Mouse (Mus musculus): ENCODE measurements around the gene Igfals.

The Igfals gene

DNA sequence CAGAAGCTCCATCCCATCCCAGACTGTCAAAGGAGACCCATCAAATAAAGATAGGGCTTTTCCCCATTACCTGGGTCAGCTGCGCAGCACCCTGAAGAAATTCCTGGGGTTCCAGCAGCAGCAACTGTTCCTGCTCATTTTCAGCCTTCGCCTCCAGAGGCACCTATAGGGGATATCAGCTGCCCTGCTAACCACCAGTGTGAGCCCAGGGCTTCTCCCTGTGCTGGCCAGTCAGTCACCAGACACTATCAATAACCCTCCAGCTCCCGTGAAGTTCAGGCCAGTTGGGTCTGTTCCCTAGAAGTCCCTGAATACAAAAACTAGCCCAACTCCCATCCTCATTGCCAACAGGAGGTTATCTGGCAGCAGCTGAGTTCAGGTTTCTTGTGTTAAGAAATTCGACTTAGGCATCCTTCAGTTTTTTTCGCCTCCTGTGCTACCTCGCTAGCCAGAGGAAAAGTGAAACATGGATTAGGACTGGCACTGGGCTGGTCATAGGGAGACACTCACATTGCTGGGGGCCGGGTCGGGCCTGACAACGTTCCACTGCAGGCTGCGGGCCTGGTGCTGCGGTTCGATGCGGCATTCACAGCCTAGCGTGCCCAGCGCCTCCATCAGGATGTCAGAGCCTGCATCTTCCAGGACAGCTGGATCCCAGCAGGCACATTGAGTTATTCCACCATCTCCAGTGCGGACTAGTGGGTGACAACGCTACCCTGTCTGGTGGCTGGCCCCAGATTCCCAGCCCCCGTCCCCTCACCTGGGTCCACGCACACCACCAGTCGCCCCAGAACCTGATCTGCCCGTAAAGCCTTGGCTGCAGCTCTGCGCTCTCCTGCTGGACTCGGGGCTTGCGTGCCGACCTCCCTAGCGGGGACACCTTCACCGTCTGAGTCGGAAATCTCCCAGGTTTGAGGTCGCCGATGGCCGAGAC, 28.5 kb downstream of the Igfals start:
- no peak for DNase-seq (ENCODE audit: low read depth)

DNA sequence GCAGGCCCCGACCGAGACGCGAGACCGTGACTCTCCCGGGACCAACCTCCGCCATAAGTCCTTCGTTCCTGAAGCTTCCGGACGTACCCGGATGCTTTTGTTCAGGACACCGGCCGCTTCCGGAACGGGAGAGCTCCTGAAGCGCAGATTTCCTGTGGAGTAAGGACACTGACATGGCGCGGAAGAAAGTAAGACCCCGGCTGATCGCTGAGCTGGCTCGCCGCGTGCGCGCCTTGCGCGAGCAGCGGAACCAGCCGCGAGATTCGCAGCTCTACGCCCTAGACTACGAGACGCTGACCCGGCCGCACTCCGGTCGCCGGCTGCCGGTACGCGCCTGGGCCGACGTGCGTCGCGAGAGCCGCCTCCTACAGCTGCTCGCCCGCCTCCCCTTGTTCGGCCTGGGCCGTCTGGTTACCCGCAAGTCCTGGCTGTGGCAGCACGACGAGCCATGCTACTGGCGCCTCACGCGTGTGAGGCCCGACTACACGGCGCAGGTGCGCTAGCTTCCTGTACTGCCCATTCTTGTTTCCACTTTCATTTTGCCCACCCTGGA, 29.3 kb downstream of the Igfals start, which contains the start of the genes Eme2 and Mrps34:
Gene Eme2, minus strand, starts transcription at position 93 of the 553 bp plus-strand sequence.
Gene Mrps34, plus strand, starts transcription at position 122 of the 553 bp plus-strand sequence.
- peak; percentile 60 for DNase-seq (ENCODE audit: low read depth)

DNA sequence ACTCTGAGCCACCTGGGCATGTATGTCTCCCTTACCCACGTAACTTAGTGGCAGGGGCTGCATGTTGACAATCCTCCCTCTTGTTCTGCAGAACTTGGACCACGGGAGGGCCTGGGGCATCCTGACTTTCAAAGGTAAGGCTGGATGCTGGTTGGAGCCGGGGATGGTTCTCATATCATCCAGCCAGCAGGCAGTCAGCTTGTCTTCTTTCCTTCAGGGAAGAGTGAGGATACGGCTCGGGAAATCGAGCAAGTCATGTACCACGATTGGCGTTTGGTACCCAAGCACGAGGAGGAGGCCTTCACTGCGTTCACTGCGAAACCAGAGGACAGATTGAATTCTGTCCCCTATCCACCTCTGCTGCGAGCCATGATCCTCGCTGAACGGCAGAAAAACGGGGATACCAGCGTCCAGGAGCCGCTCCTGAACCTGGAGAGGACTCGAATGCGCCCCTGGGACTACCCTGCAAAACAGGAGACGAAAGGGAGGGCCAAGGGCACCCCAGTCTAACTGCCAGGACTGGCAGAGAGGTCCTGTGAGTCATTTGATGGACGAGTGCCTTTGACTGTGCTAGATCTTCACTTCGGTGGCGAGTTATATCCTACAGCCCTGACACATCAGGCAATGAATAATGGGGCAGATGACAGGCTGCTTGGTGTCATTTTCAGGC, 29.9 kb downstream of the Igfals start:
- no peak for DNase-seq (ENCODE audit: low read depth)

DNA sequence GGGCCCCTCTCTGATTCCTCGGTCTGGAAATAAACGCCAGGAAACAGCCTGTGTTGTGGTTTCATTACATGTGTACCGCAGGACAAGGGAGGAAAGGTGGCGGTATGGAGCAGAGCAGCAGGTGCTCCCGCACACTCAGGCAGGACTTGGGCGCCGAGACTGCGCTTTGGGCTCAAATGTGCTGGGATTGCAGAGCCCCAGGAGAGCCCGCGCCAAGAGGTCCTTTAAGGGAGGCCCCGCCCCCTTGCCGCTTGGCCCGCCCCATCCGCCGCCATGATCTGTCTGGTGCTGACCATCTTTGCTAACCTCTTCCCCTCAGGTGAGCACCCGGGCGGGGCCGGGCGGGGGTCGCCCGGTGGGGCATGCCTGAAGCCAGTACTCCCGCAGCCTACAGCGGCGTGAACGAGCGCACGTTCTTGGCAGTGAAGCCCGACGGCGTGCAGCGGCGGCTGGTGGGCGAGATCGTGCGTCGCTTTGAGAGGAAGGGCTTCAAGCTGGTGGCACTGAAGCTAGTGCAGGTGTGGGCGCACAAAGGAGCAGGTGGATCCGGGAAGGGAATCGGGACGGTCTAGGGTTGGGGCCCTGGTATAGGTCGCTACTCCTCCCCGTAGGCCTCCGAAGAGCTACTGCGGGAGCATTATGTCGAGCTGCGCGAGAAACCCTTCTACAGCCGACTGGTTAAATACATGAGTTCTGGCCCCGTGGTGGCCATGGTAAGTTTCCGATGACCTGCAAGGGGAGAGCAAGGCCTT, 30.6 kb downstream of the Igfals start, which contains the start of gene Nme3:
Gene Nme3, plus strand, starts transcription at position 260 of the 752 bp plus-strand sequence.
- DNase-seq (ENCODE audit: low read depth): no peak

DNA sequence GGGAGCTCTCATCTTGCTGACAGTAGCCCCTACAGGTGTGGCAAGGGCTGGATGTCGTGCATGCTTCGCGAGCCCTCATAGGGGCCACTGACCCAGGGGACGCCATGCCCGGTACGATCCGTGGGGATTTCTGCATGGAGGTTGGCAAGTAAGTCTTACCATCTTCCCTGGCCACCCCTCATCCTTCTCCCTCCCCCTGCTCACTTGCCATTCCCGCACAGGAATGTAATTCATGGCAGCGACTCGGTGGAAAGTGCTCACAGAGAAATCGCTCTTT, 31.1 kb downstream of the Igfals start:
- no peak for DNase-seq (ENCODE audit: low read depth)

DNA sequence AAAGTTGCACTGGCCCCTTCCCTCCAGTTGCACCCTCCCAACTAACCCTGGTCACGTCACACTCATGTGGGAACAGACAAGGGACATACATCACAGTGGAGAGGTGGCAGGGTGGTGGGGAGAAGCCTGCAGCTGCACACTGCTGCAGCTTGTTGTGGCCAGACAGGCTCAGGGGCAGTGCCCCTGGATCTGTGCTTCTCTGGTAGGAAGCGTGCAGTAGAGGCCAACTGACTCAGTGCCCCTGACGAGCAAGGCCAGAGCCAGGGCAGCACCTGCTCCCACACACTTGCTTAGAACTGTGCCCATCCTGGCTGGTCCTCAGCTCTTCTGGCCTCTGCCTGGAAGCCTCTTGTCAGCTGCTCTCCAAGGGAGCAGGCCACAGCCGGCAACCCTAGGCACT, 31.8 kb downstream of the Igfals start:
- no peak for DNase-seq (ENCODE audit: low read depth)

DNA sequence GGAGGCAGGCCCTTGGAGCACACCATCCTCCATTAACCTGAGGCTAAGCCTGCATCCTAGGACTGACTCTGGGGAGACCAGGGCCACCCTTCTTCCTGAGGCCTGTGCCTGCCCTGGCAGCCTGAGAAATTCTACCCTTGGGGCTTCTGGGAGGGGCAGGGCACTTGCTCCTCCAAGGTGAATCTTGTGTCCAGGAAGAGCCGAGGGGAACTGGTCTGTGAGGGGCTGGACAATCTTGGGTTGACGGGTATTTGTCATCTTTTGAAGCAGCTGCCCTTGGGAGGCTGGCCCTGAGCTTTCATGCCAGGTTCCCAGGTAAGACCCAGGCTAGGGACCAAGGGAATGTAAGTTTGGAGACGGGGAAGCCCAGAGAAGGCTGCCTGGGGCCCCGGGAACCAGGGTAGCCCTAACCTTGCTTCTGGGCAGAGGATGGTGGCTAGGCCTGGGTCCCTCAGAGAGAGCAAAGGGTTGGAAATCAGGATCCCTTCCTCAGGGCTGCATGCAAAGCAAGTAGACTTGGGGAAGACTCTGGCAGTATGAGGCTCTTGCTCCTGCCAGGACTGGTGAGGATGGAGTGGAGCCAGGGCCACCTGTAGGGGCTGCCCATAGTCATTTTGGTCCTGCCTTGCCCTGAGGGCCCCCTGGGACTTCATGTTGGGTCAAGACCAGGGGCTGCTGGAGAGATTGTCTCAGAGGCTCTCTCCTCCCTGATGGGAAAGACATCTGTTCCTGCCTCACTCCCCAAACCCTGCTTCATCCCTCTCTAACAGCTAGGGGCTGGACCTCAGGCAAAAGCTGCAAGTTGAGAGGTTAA, 32.5 kb downstream of the Igfals start:
- no peak for DNase-seq (ENCODE audit: low read depth)

DNA sequence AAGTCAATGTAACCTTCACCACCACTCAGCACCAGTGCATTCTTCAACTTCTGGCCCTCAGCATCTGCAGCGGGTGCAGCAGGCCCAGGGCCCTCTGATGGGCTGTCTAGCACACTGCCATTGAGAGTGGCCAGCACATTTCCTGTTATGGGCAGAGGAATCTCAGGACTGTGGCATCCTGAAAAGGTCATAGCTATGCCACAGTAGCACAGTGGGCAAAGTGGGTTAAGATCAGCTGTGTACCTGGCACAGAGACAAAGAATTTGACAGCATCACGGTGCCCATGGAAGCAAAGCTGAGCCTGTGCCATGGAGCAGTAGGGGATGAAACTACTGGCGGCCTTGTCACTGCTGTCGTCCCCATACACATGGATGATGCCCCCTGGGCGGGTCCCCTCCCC, 33.4 kb downstream of the Igfals start:
- no peak for DNase-seq (ENCODE audit: low read depth)

DNA sequence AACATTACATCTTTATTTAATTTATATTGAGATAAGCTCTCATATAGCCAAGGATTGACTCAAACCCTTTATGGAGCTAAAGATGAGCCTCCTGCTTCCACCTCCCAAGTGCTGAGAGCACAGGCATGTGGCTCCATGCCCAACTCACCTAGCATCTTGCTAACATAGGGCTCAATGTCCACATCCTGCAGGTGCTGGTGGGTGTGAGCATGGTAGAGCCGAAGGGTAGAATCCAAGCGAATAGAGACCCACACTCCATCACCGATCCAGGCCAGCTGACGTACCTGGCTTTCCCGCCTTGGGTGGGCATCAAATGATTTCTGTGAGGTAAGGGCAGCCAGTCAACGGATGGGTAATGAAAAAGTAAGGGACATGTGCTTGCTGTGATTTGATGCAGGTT, 34.2 kb downstream of the Igfals start:
- DNase-seq (ENCODE audit: low read depth): no peak

DNA sequence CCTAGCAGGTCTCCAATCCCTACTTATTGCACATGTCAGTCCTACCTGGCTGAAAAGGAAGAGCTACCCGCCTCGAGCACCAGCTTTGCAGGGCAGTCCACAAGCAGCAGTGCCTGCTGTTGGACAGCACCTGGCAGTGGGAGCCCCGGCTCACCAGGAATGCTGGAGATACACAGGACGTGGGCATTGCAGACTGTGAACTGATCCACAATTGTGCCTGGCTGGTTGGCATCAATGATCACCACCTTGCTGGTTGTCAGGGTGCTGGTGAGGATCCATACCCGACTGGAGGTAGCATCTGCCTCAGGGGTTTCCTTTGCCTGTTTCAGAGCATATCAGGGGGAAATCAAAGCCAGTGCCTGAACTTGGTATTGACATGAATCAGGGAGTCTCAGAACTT, 36.3 kb downstream of the Igfals start:
- no peak for DNase-seq (ENCODE audit: low read depth)

DNA sequence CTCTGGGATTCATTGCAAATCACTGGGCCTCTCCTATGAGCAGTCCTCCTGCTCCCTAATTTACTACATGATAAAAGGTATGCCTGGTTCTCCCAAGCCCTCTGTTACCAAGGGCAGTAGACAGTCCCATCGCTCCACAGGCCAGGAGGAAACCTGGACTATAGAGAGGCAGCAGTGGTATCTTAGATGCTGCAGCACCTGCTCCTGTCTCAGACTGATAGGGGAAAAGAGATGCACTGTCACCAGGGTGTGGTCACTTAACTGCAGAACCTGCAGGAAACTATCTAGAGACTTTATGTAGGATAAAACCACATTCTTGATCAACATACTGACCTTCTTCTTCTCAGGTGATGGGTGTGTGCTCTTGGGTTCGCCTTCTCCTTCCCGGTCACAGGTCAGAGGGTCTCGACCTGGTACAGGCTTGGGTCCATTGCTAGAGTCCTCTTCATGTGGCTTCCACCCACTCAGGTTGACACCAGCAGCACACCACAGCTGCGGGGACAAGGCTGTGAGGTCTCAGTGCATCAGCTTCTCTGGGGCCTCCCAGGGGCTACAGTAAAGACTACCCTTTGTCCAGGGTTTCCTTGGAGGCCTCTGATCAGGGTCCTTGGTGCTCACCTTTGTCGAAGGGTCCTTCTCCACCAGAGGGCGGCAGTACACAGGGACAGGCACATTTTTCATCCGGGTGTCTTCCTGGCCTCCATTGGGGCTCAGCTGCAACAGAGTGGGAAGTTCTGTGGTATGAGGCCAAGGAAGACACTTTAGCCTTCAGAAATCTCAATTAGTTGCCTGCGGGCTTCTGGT, 37.1 kb downstream of the Igfals start:
- DNase-seq (ENCODE audit: low read depth): no peak

DNA sequence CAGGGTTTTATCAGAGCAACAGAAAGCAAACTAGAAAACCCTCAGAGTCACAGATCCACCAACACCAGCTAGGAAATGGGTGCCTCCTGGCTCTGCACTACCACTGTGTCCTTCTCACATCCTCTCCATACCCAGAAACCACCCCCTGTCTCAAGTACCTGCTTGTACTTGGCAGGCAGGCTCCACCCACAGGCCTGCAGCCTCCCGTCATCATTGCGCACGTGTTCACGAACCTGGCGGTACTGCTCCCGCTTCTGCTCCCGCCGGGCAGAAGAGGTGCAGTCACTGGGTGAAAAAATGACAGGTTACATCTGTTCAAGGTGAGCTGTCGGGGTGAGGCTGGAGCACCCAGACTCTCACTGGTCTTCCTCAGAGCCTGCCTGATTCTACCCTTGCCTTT, 38.0 kb downstream of the Igfals start:
- no peak for DNase-seq (ENCODE audit: low read depth)

DNA sequence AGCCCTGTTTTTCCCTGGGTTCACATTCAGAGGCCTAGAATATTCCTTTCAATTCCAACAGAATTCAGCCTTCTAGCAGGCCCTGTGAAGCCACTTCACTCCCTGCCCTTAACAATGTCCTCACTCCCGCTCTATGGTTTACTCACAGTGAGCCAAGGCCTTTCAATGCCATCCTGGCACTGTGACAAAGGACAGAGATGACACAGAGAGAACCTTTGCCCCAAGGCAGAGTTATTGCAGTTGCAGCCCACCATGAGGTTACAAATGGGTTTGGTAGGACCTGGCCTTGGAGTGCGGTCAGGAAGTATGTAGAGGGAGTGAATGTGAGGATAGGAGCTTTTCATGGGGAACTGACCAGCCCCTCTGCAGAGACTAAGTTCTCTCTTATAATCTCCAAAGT, 41.8 kb downstream of the Igfals start:
- DNase-seq (ENCODE audit: low read depth): no peak

DNA sequence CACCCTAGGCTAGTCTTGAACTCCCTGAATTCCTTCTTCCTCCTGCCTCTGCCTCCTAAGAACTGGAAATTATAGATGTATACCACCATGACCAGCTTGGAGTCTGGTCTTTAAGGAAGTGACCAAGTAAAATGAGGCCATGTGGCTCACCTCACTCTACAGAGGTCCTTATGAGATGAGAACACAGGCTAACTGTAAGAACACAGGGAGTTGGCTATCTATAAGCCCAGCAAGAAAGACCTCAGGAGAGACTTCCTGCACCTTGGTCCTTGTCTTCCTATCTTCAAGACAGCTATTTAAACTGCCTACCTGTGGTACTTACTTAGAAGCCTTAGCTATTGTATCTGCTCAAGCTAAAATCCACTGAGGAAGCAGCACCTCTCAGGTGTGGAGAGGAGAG, 48.2 kb downstream of the Igfals start:
- no peak for DNase-seq (ENCODE audit: low read depth)

DNA sequence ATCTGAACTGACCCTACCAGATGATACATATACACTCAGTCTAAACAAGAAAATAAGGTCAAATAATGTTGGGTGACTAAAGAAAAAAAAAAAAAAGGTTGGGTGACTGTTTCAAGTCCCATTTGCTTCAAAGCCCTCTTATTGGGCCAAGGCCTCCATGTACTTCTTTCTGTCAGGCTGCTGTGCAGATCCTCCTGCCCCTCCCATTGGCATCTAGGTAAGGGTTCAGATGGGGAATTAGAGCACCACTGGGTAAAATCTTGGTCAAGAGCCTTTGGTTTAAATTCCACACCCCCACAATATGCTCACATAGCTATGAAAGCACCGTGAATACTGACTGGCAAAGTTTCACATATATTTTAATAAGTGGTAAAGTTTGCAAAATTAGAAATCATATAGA, 57.4 kb downstream of the Igfals start:
- no peak for DNase-seq (ENCODE audit: low read depth)

DNA sequence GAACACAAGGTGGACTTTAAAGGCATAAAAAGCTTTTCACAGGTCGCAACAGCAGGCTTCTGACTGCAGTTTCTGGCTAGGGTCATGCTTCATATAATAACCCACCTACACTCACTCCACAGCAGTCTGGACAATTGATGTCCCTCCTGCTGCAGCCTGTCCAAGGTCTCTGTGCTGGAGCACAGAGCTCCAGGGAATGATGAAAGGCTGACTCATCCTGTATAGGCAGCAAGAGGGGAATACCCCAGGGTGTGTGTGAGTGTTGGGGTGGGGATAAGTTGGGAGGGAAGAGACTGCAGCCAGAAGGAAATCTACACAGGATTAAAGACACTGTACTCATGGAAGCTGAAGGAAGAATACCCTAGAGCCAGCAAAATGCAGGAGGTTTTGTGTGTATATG, 63.7 kb downstream of the Igfals start:
- DNase-seq (ENCODE audit: low read depth): no peak
